Mouse (Mus musculus) hindlimb bud, embryonic 11.5 days (tissue): Measurements from ENCODE around the gene Diaph3.
"Not testable (repeated sequence)": the region's sequence is repeated elsewhere in the genome, so short reads cannot be mapped to it uniquely, and the experiment has no call there.

Source experiments
- DNase-seq: peaks from one replicate; pipeline ENCODE4 v3.0.0-alpha.2; 2012; ENCODE audit warnings: low read depth, low spot score; ENCODE audit errors: extremely low spot score

Diaph3 gene

DNA sequence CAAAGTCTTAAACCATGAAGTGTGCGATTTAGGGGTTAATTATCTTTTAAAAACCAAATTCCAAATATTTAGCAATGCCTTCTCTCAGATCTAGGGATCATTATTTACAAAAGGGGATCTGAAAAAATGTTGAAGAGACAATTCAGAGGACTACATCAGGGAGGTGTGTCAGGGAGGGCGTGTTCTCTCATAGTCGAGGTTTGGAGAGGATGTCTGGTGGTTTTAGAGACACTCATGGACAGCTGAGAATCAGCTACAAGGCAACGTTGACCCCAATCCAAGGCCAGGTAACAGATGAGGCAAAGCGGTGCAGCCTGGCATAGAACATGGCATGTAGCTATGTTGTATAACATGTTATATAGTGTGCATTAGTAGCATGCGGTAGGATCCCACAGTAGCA is 396.5 kb downstream of the Diaph3 start:
- no peak for DNase-seq

- DNase-seq = no peak
These were observed 399.0 kb downstream of the Diaph3 start for GRCm38 (mm10) chr14:86741855-86742531.

DNA sequence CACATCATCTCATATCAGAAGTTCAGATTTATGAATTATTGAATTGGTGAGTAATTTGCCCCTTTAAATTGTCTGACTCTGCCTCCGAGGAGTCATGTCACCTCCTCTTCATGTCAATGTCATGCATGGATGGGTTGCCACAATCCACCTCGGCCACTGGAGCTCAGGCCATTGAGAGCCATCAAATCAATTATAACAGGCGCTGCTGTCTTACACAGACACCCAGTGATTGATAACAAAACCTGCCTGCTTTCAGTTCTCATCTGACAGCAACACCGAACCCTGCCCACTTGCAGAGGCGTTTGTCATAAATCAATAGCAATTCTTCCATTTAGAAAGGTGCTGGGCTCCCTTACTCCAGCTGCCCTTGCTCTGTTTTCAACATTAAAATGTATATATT is 402.1 kb downstream of the Diaph3 start:
- no peak for DNase-seq

DNA sequence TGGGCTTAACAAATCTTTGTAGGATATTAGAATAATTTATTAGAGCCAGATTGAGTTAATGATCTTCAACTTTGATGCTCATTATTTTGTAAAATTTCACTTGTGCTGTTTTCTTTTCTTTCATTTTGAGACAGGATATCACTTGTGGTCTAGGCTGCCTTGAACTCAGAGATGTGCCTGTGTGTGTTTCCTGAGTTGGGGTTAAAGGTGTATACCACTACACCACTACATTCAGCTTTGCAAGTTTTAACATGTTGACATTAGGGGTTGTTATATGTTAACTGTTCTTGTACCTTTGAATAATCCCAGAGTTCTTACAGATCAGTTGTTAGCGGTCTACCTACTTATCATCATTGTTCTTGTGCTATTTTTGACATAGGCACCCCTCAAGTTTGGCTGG is 404.4 kb downstream of the Diaph3 start:
- DNase-seq = no peak

DNA sequence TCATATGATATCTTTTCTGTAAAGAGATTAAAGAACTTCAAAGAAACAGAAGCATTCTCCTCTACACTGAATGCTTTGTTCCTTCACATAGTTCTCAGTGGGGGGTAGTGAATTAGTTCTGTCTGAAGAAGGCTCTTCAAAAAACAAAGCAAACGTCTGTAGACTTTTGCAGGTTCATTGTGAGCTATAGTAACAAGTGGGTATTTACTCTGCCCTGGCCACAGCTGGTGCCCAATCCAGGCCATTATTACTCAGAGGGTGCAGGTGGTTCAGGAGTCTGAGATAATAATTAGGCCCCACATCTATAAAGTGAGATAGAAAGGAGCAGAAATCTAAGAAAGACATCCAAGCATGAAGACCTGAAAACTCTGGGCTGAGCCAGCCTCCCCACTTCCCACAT is 409.7 kb downstream of the Diaph3 start:
- DNase-seq = no peak

GRCm38 (mm10) chr14:86729617-86730098 is 411.4 kb downstream of the Diaph3 start:
- no peak for DNase-seq

- no peak for DNase-seq
These were observed 413.4 kb downstream of the Diaph3 start for GRCm38 (mm10) chr14:86727538-86728045.

GRCm38 (mm10) chr14:86721768-86722167 is 419.3 kb downstream of the Diaph3 start:
- no peak for DNase-seq

DNA sequence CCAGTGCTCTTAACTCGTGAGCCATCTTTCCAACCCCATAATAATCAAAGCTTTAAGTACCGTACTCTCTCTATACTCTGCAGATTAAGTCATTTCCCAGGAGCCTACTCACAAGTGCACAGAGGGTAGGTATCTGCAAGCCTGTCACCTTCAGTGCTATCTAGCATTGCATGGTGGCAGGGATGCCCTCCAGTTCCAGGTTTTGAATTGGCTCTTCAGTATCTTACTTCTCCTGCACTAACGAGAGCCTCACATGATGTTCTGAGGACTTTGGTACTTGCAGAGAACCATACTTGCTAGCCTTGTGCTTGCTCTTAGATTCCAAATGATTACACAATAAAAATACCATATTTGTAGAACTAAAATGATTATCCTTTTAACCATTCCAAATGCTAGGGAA is 420.0 kb downstream of the Diaph3 start:
- DNase-seq = no peak

GRCm38 (mm10) chr14:86720408-86720807 is 420.6 kb downstream of the Diaph3 start:
- not testable (repeated sequence) for DNase-seq

DNA sequence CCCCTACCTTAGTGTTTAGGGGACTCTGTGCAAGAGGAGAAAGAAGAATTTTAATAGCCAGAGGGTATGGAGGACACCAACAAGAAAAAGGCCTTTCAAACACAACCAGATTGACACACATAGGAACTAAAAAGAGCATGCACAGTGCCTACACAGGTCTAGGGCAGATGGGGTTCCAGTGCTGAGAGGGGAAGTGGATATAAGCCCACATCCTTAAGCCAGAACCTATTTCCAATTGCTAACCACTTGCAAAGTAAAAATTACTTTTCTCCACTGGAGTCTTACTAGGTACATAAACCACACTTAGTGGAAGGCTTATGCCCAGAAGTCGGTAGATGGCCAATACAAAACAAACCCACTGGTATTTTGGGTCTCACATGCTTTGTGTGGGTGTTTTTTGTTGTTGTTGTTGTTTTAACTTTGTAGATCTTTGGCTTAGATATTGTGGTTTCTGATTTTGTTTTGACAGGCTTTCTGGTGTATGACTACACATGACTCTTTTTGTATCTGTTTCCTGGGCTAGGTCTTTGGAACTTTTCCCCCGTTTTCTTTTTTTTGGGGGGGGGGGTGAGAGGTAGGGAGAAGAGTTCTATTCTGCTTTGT is 426.8 kb downstream of the Diaph3 start:
- no peak for DNase-seq

DNA sequence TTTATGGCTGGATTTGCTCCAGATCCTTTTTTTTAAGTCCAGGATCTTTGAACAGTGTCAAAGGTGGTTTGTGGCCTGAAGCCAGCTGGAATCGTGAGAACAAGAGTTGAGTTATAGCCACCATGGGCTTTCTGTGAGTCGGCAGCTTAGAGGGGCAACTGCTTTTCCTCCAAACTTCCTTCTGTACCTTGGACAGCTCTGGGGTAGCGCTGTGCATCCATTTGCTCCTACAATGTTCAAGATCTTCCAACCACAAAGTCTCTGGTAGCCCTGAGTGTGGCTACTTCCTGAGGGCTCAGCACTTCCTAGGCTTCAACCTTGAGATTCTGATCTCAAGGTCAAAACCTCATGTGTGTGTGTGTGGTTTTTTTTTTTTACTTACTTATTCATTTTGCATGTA is 437.0 kb downstream of the Diaph3 start:
- DNase-seq = no peak

- DNase-seq = no peak
These were observed 439.9 kb downstream of the Diaph3 start for GRCm38 (mm10) chr14:86701145-86701544.

- DNase-seq = no peak
These were observed 443.1 kb downstream of the Diaph3 start for GRCm38 (mm10) chr14:86697887-86698286.

DNA sequence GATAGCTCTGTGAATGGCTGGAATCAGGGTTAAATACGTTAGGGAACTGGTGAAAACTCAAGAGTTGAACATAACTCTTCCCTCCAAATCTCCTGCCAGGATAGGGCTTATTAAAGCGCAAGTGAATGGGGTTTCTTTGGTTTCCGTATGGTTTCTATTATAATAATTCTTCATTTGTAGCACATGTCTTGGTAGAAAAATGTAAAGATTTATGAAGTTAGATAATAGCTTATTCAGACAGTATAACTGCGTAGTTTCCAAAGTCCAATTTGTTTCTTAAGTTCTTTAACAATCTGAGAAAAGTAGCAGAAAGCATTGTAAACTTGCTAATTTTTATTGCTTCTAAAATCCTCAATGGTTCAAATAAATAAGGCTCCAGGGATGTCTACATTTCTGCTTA is 448.3 kb downstream of the Diaph3 start:
- DNase-seq = no peak

GRCm38 (mm10) chr14:86691298-86691697 is 449.7 kb downstream of the Diaph3 start:
- no peak for DNase-seq

GRCm38 (mm10) chr14:86684585-86685503 is 456.2 kb downstream of the Diaph3 start:
- DNase-seq = no peak

GRCm38 (mm10) chr14:86681951-86682350 is 459.1 kb downstream of the Diaph3 start:
- no peak for DNase-seq

DNA sequence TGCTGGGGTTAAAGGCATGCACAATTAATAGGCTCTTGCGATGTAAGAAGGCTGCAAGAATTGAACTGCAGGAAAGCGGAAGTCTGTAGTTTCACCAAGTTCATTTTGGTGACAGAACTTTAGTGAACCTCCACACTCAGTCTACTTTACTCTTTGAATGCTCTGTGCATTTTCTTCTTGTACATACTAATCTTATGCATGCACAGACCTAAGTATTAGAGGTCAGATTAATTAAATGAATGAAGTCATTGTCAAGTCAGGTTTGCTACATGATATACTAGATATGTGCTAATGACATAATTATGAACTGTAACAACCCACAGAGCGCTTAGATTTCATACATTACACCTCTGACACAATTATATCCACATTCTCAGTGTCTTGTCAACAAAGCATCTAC is 462.0 kb downstream of the Diaph3 start:
- no peak for DNase-seq

GRCm38 (mm10) chr14:86678179-86678780 is 462.8 kb downstream of the Diaph3 start:
- DNase-seq = no peak

GRCm38 (mm10) chr14:86677015-86677414 is 464.0 kb downstream of the Diaph3 start:
- DNase-seq = no peak
